Mouse (Mus musculus): ENCODE results near the gene Borcs7. TPM values are rescaled to one million over a fixed set of nuclear protein-coding genes. Genes with fewer than 3 reads are reported as not detected.

Gene Borcs7
- polyA plus RNA-seq, 1 experiment: 4.0 TPM

GRCm38 (mm10) chr19:46740341-46741008 is 50.8 kb downstream of the Borcs7 start:
- Histone ChIP-seq H3K36me3 (ENCODE audit: control insufficient read depth, insufficient read depth) (no peaks in the 10 kb centered on the region), H3K79me3 (ENCODE audit: low read depth) (no peaks in the 10 kb centered on the region), H3K27me3 (ENCODE audit: control insufficient read depth, insufficient read depth, insufficient read length) (peaks cover 13% of the 10 kb centered on the region), H3K79me2 (ENCODE audit: control insufficient read depth, insufficient read depth) (no peaks in the 10 kb centered on the region), H3K4me3 (ENCODE audit: insufficient read depth, poor library complexity, severe bottlenecking) (no peak overlapping the region), H3ac (ENCODE audit: control insufficient read depth, insufficient read length, low read depth) (no peak overlapping the region)
- TF ChIP-seq CTCF (IDR thresholded peaks at IDR 0.05; ENCODE audit: control insufficient read depth, insufficient read depth, insufficient read length) (peak; percentile 20), MYOD1 (IDR thresholded peaks at IDR 0.05; ENCODE audit: control insufficient read depth, insufficient read length, low read depth) (no peak)

GRCm38 (mm10) chr19:46741574-46741973 is 51.9 kb downstream of the Borcs7 start:
- Histone ChIP-seq H3ac (ENCODE audit: control insufficient read depth, insufficient read length, low read depth) (no peak overlapping the region), H3K36me3 (ENCODE audit: control insufficient read depth, insufficient read depth) (no peaks in the 10 kb centered on the region), H3K27me3 (ENCODE audit: control insufficient read depth, insufficient read depth, insufficient read length) (peaks cover 16% of the 10 kb centered on the region), H3K79me3 (ENCODE audit: low read depth) (no peaks in the 10 kb centered on the region), H3K4me3 (ENCODE audit: insufficient read depth, poor library complexity, severe bottlenecking) (no peak overlapping the region), H3K79me2 (ENCODE audit: control insufficient read depth, insufficient read depth) (no peaks in the 10 kb centered on the region)
- TF ChIP-seq MYOD1 (IDR thresholded peaks at IDR 0.05; ENCODE audit: control insufficient read depth, insufficient read length, low read depth) (no peak), MAX (IDR thresholded peaks at IDR 0.05) (no peak), MYOG (IDR thresholded peaks at IDR 0.05; ENCODE audit: control insufficient read depth, extremely low read depth, insufficient read length) (no peak), CTCF (IDR thresholded peaks at IDR 0.05; ENCODE audit: control insufficient read depth, insufficient read depth, insufficient read length) (peak; percentile 8)

GRCm38 (mm10) chr19:46744681-46745080 is 55.0 kb downstream of the Borcs7 start:
- no peak overlapping the region for H3ac ChIP-seq (ENCODE audit: control insufficient read depth, insufficient read length, low read depth)
- no peaks in the 10 kb centered on the region for H3K79me3 ChIP-seq (ENCODE audit: low read depth)
- peaks cover 9% of the 10 kb centered on the region for H3K27me3 ChIP-seq (ENCODE audit: control insufficient read depth, insufficient read depth, insufficient read length)
- H3K79me2 ChIP-seq (ENCODE audit: control insufficient read depth, insufficient read depth): no peaks in the 10 kb centered on the region
- TF ChIP-seq MYOD1 (IDR thresholded peaks at IDR 0.05; ENCODE audit: control insufficient read depth, insufficient read length, low read depth) (no peak), CEBPB (IDR thresholded peaks at IDR 0.05; ENCODE audit: low read depth) (no peak), CTCF (IDR thresholded peaks at IDR 0.05; ENCODE audit: control insufficient read depth, insufficient read depth, insufficient read length) (no peak), MYOG (IDR thresholded peaks at IDR 0.05; ENCODE audit: control insufficient read depth, extremely low read depth, insufficient read length) (no peak)
- no peaks in the 10 kb centered on the region for H3K36me3 ChIP-seq (ENCODE audit: control insufficient read depth, insufficient read depth)
- no peak overlapping the region for H3K4me3 ChIP-seq (ENCODE audit: insufficient read depth, poor library complexity, severe bottlenecking)

- no peaks in the 10 kb centered on the region for H3K79me3 ChIP-seq (ENCODE audit: low read depth)
- H3K27me3 ChIP-seq (ENCODE audit: control insufficient read depth, insufficient read depth, insufficient read length): peaks cover 15% of the 10 kb centered on the region
- TF ChIP-seq USF1 (IDR thresholded peaks at IDR 0.05; ENCODE audit: low read depth) (no peak), MYOD1 (IDR thresholded peaks at IDR 0.05; ENCODE audit: control insufficient read depth, insufficient read length, low read depth) (no peak), CEBPB (IDR thresholded peaks at IDR 0.05; ENCODE audit: low read depth) (no peak), MYOG (IDR thresholded peaks at IDR 0.05; ENCODE audit: control insufficient read depth, extremely low read depth, insufficient read length) (no peak), FOSL1 (IDR thresholded peaks at IDR 0.05; ENCODE audit: insufficient read depth, low read length, poor library complexity, severe bottlenecking) (no peak), CTCF (IDR thresholded peaks at IDR 0.05; ENCODE audit: control insufficient read depth, insufficient read depth, insufficient read length) (no peak), MAX (IDR thresholded peaks at IDR 0.05) (no peak)
- no peak overlapping the region for H3ac ChIP-seq (ENCODE audit: control insufficient read depth, insufficient read length, low read depth)
- no peaks in the 10 kb centered on the region for H3K36me3 ChIP-seq (ENCODE audit: control insufficient read depth, insufficient read depth)
- no peak overlapping the region for H3K4me3 ChIP-seq (ENCODE audit: insufficient read depth, poor library complexity, severe bottlenecking)
- no peaks in the 10 kb centered on the region for H3K79me2 ChIP-seq (ENCODE audit: control insufficient read depth, insufficient read depth)
Measured at GRCm38 (mm10) chr19:46747799-46748198, 58.1 kb downstream of the Borcs7 start.

- Histone ChIP-seq H3K27me3 (ENCODE audit: control insufficient read depth, insufficient read depth, insufficient read length) (peaks cover 6% of the 10 kb centered on the region), H3K79me3 (ENCODE audit: low read depth) (no peaks in the 10 kb centered on the region), H3ac (ENCODE audit: control insufficient read depth, insufficient read length, low read depth) (no peak overlapping the region), H3K4me3 (ENCODE audit: insufficient read depth, poor library complexity, severe bottlenecking) (no peak overlapping the region), H3K79me2 (ENCODE audit: control insufficient read depth, insufficient read depth) (no peaks in the 10 kb centered on the region), H3K36me3 (ENCODE audit: control insufficient read depth, insufficient read depth) (no peaks in the 10 kb centered on the region)
- TF ChIP-seq USF1 (IDR thresholded peaks at IDR 0.05; ENCODE audit: low read depth) (no peak), CTCF (IDR thresholded peaks at IDR 0.05; ENCODE audit: control insufficient read depth, insufficient read depth, insufficient read length) (no peak), FOSL1 (IDR thresholded peaks at IDR 0.05; ENCODE audit: insufficient read depth, low read length, poor library complexity, severe bottlenecking) (no peak)
Measured at GRCm38 (mm10) chr19:46752235-46752634, 62.5 kb downstream of the Borcs7 start.

Other genes starting within 250 kb of the Borcs7 start
- 26.8 TPM for gene Trim8, start 188.2 kb upstream of the Borcs7 start, polyA plus RNA-seq (2012; fragmentation: generic; extraction: Trizol)
- 81.4 TPM for gene Arl3, start 116.7 kb upstream of the Borcs7 start, polyA plus RNA-seq (2012; fragmentation: generic; extraction: Trizol)
- 1.4 TPM for gene Sfxn2, start 116.5 kb upstream of the Borcs7 start, polyA plus RNA-seq (2012; fragmentation: generic; extraction: Trizol)
- 33.5 TPM for gene Wbp1l, start 90.8 kb upstream of the Borcs7 start, polyA plus RNA-seq (2012; fragmentation: generic; extraction: Trizol)
- not detected for gene Cyp17a1, start 16.7 kb upstream of the Borcs7 start, polyA plus RNA-seq (2012; fragmentation: generic; extraction: Trizol)
- gene As3mt, start 17.6 kb downstream of the Borcs7 start, polyA plus RNA-seq (2012; fragmentation: generic; extraction: Trizol): 0.74 TPM
- 4.1 TPM for gene Cnnm2, start 71.7 kb downstream of the Borcs7 start, polyA plus RNA-seq (2012; fragmentation: generic; extraction: Trizol)

Measured in C2C12 (cell line).